Mouse (Mus musculus): ENCODE results near the gene Dock3.

- TF ChIP-seq POLR2A (IDR thresholded peaks at IDR 0.05; ENCODE audit: borderline replicate concordance, extremely low read depth, insufficient read depth, insufficient read length, poor library complexity, severe bottlenecking) (no peak), CTCF (IDR thresholded peaks at IDR 0.05; ENCODE audit: borderline replicate concordance, extremely low read depth, insufficient read depth, insufficient read length) (no peak)
These were observed 35.3 kb upstream of the Dock3 start for GRCm38 (mm10) chr9:107267028-107267427.

All from brain, embryonic 14.5 days (tissue).